Mouse (Mus musculus) heart, embryonic 14.5 days (tissue): ENCODE measurements around the gene Ccdc93. TPM values are rescaled to one million over a fixed set of nuclear protein-coding genes. Genes with fewer than 3 reads are reported as not detected.

ENCODE experiments used
- ATAC-seq: fragments of 200-750 bp; cut with Nextera tagmentation; 2 replicates; pipeline ENCODE4 v1.8.0; 2017; ENCODE audit warnings: low read depth, moderate TSS enrichment; ENCODE audit not compliant: insufficient number of reproducible peaks, insufficient read depth, low FRiP score
- H3K27ac ChIP-seq, 2 experiments: fragments of 200-500 bp in 1 of 2; fragments of 300-500 bp in 1 of 2; sonication (generic) in 1 of 2; replicated peaks in 1 of 2; 2 replicates each; pipeline ENCODE4 v1.5.1; 2012 to 2014; ENCODE audit warnings: low read depth in 2 of 2, low read length in 2 of 2, control low read depth in 1 of 2, mild to moderate bottlenecking in 1 of 2, mixed read lengths in 1 of 2; ENCODE audit not compliant: control insufficient read depth in 1 of 2, insufficient read depth in 1 of 2
- H3K27me3 ChIP-seq: fragments of 300-500 bp; sonication (generic); 2 replicates; pipeline ENCODE4 v1.6.1; 2014; ENCODE audit warnings: mild to moderate bottlenecking, low read length, control low read depth; ENCODE audit not compliant: control insufficient read depth, insufficient read depth
- H3K36me3 ChIP-seq: fragments of 300-500 bp; sonication (generic); 2 replicates; pipeline ENCODE4 v1.6.1; 2014; ENCODE audit warnings: mild to moderate bottlenecking, control low read depth, low read length, mixed read lengths; ENCODE audit not compliant: control insufficient read depth, insufficient read depth
- H3K4me1 ChIP-seq, 2 experiments: fragments of 200-500 bp in 1 of 2; fragments of 300-500 bp in 1 of 2; sonication (generic) in 1 of 2; 2 replicates each; pipeline ENCODE4 v1.6.1; 2012 to 2014; ENCODE audit warnings: low read length in 2 of 2, control low read depth in 1 of 2, mixed read lengths in 1 of 2; ENCODE audit not compliant: control insufficient read depth in 2 of 2, insufficient read depth in 2 of 2
- H3K4me2 ChIP-seq: fragments of 300-500 bp; sonication (generic); 2 replicates; pipeline ENCODE4 v1.6.1; 2014; ENCODE audit warnings: mild to moderate bottlenecking, low read length
- H3K4me3 ChIP-seq, 2 experiments: fragments of 200-500 bp in 1 of 2; fragments of 300-500 bp in 1 of 2; sonication (generic) in 1 of 2; 2 replicates each; pipeline ENCODE4 v1.5.1; 2012 to 2014; ENCODE audit warnings: low read length in 2 of 2, mild to moderate bottlenecking in 2 of 2, control low read depth in 1 of 2, low read depth in 1 of 2, moderate library complexity in 1 of 2; ENCODE audit not compliant: control insufficient read depth in 1 of 2, insufficient read depth in 1 of 2
- H3K9ac ChIP-seq: fragments of 300-500 bp; sonication (generic); 2 replicates; pipeline ENCODE4 v1.6.1; 2014; ENCODE audit warnings: mild to moderate bottlenecking, low read length
- H3K9me3 ChIP-seq: fragments of 300-500 bp; sonication (generic); 2 replicates; pipeline ENCODE4 v1.6.1; 2016; ENCODE audit warnings: low read length, control low read depth; ENCODE audit not compliant: control insufficient read depth
- WGBS: fragments of 180-500 bp; shearing (Covaris S2); extraction: QIAGEN DNeasy Blood & Tissue Kit; methylation state at CpG from one replicate; pipeline ENCODE4 v1.1.7; 2014; 5-methylcytosine and 5-hydroxymethylcytosine counted together
- polyA plus RNA-seq: library from polyadenylated mRNA; unstranded; fragments of >200 nt; fragmentation: Nextera tagmentation; extraction: Ambion mirVana; gene quantifications from 2 replicates; pipeline ENCODE4 v1.2.1, GENCODE M21; 2014

Gene Ccdc93
- polyA plus RNA-seq, 1 experiment from 2014 or later = 6.4 TPM

- Histone ChIP-seq H3K4me3 (no peak overlapping the region), H3K9me3 (no peaks in the 10 kb centered on the region), H3K4me2 (no peak overlapping the region), H3K36me3 (no peaks in the 10 kb centered on the region), H3K27me3 (no peaks in the 10 kb centered on the region), H3K4me1 (no peaks in the 10 kb centered on the region), H3K9ac (no peak overlapping the region), H3K27ac (no peak overlapping the region)
- 37% methylated on average over 4 of the region's 4 CpGs for WGBS
- no peak for ATAC-seq
Measured at GRCm38 (mm10) chr1:121419084-121419483, 11.8 kb upstream of the Ccdc93 start.

DNA sequence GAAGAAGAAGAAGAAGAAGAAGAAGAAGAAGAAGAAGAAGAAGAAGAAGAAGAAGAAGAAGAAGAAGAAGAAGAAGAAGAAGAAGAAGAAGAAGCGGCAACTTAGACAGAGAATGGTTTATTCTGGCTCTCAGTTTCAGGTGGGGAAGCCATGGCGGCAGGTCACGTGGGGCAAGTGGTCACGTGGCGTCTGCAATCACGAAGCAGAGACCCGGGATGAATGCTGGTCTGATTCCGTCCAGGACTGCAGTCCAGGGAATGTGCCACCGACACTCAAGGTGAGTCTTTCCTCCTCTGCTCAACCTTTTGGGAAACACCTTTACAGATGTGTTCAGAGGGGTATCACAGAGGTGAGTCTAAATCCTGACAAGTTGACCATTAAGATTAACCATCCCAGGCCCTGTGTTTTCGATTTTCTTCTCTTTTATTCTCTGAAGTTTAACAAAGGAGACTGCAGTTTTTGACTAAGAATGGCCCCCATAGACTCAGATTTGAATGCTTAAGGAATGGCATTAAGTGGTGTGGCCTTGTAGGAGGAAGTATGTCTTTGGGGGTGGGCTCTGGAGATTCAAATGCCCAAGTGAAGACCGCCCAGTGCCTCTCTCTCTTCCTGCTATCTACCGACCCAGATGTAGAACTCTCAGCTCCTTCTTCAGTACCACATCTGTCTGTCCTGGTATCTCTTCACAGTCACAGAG lies 11.1 kb upstream of the Ccdc93 start:
- no peak overlapping the region for H3K27ac ChIP-seq
- WGBS = 69% methylated on average over 12 of the region's 12 CpGs
- no peak for ATAC-seq
- no peak overlapping the region for H3K9ac ChIP-seq
- no peaks in the 10 kb centered on the region for H3K4me1 ChIP-seq
- no peaks in the 10 kb centered on the region for H3K36me3 ChIP-seq
- H3K4me3 ChIP-seq = no peak overlapping the region
- H3K27me3 ChIP-seq = no peaks in the 10 kb centered on the region
- H3K9me3 ChIP-seq = no peaks in the 10 kb centered on the region
- no peak overlapping the region for H3K4me2 ChIP-seq

- Histone ChIP-seq H3K4me1 (peaks cover 0 to 14% of the 10 kb centered on the region in 2 experiments; a peak in 2 of 4 replicates), H3K4me2 (peak overlapping the region; percentile 99), H3K4me3 (peak overlapping the region in 1 of 2 experiments; percentile 80; a peak in 2 of 4 replicates), H3K27me3 (no peaks in the 10 kb centered on the region), H3K9me3 (no peaks in the 10 kb centered on the region), H3K27ac (no peak overlapping the region), H3K9ac (no peak overlapping the region), H3K36me3 (peaks cover 6% of the 10 kb centered on the region; the same call in 1 of the 2 replicates)
- ATAC-seq = no peak
- 19% methylated on average over 6 of the region's 6 CpGs for WGBS
Measured at GRCm38 (mm10) chr1:121430183-121430937, 489 bp upstream of the Ccdc93 start.

DNA sequence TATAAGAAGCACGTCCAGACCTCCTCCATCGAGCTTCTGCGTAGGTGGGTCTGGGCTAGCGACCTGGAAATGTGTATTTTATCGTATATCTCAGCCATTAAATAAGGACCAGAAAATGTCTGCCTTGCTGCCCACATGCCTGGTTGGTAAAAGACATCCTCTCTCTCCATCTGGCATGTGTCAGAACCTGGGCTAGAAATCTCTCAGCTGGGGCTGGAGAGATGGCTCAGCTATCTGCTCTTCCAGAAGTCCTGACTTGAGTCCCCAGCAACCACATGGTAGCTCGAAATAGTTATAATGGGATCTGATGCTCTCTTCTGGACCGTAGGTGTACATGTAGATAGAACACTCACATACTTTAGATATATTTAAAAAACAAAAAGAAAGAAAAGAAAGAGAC lies 5.1 kb downstream of the Ccdc93 start:
- Histone ChIP-seq H3K4me1 (peaks cover 0 to 10% of the 10 kb centered on the region in 2 experiments; a peak in 2 of 4 replicates), H3K9me3 (no peaks in the 10 kb centered on the region), H3K36me3 (peaks cover 39% of the 10 kb centered on the region), H3K4me2 (no peak overlapping the region), H3K9ac (no peak overlapping the region), H3K27me3 (no peaks in the 10 kb centered on the region), H3K27ac (no peak overlapping the region), H3K4me3 (no peak overlapping the region)
- ATAC-seq = no peak
- WGBS = 90% methylated on average over 7 of the region's 7 CpGs

GRCm38 (mm10) chr1:121440535-121441381 lies 9.9 kb downstream of the Ccdc93 start:
- ATAC-seq = no peak
- H3K27ac ChIP-seq = no peak overlapping the region
- no peaks in the 10 kb centered on the region for H3K9me3 ChIP-seq
- 66% methylated on average over 13 of the region's 13 CpGs for WGBS
- no peak overlapping the region for H3K9ac ChIP-seq
- no peak overlapping the region for H3K4me3 ChIP-seq
- H3K27me3 ChIP-seq = no peaks in the 10 kb centered on the region
- H3K4me1 ChIP-seq = no peaks in the 10 kb centered on the region
- H3K36me3 ChIP-seq = peaks cover 76% of the 10 kb centered on the region
- H3K4me2 ChIP-seq = no peak overlapping the region

DNA sequence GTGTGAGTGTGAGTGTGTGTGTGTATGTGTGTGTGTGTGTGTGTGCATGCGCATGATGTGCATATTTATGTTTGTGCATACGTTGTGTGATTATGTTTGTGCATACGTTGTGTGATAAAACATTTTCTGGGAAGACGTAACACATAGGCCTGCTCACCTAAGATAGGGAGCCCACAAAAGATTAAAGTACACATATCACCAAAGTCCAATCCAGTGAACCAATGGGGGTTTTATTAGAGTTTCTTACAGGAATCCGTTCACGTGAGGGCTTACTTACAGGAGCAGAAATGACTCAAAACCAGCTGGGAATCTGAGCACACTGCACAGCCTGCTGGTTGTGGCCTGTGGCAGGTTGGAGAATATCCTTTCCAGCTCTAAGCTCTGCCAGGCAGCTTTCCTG lies 13.3 kb downstream of the Ccdc93 start:
- no peak overlapping the region for H3K4me3 ChIP-seq
- WGBS = 93% methylated on average over 6 of the region's 6 CpGs
- no peak for ATAC-seq
- peaks cover 85% of the 10 kb centered on the region for H3K36me3 ChIP-seq
- H3K9ac ChIP-seq = no peak overlapping the region
- no peak overlapping the region for H3K27ac ChIP-seq
- no peak overlapping the region for H3K4me2 ChIP-seq
- no peaks in the 10 kb centered on the region for H3K27me3 ChIP-seq
- H3K9me3 ChIP-seq = no peaks in the 10 kb centered on the region
- no peaks in the 10 kb centered on the region for H3K4me1 ChIP-seq

GRCm38 (mm10) chr1:121447216-121447615 lies 16.4 kb downstream of the Ccdc93 start:
- Histone ChIP-seq H3K27me3 (no peaks in the 10 kb centered on the region), H3K9me3 (no peaks in the 10 kb centered on the region), H3K4me1 (no peaks in the 10 kb centered on the region), H3K9ac (no peak overlapping the region), H3K4me3 (no peak overlapping the region), H3K27ac (no peak overlapping the region), H3K36me3 (peaks cover 92% of the 10 kb centered on the region), H3K4me2 (no peak overlapping the region)
- ATAC-seq = no peak
- 89% methylated on average over 10 of the region's 10 CpGs for WGBS
